Mouse (Mus musculus): ENCODE measurements at regions not wholly inside any gene's neighbourhood (a gene's known extent, or its start where the extent isn't known, plus 50 kb on each side); places are given as distances from the start of the nearest gene placed in this dataset.

- no peak overlapping the region for H3K27ac ChIP-seq (ENCODE audit: insufficient read depth, low read length)
- no peak overlapping the region for H3K4me3 ChIP-seq (ENCODE audit: extremely low read depth, insufficient read depth, insufficient read length)
- 86% methylated on average over 7 of the region's 7 CpGs for WGBS
- H3K36me3 ChIP-seq (ENCODE audit: control insufficient read depth, insufficient read depth, low read length), result no peaks in the 10 kb centered on the region
- H3K4me1 ChIP-seq (ENCODE audit: control insufficient read depth, insufficient read depth, insufficient read length), result no peaks in the 10 kb centered on the region
- H3K27me3 ChIP-seq (ENCODE audit: control insufficient read depth, insufficient read depth, low read length), result no peaks in the 10 kb centered on the region
- TF ChIP-seq CTCF (IDR thresholded peaks at IDR 0.05; ENCODE audit: extremely low read depth, insufficient read depth, insufficient read length, insufficient replicate concordance) (no peak), POLR2A (IDR thresholded peaks at IDR 0.05; ENCODE audit: low read depth, low read length) (no peak)
- DNase-seq (ENCODE audit: low read depth in 1 of 2, low spot score in 2 of 2), result no peak
Measured at GRCm38 (mm10) chr1:91742031-91742430, 59.2 kb upstream of the Twist2 start.

GRCm38 (mm10) chr1:91742914-91743313 lies 58.3 kb upstream of the Twist2 start:
- no peaks in the 10 kb centered on the region for H3K36me3 ChIP-seq (ENCODE audit: control insufficient read depth, insufficient read depth, low read length)
- DNase-seq (ENCODE audit: low read depth in 1 of 2, low spot score in 2 of 2), result no peak
- no peaks in the 10 kb centered on the region for H3K27me3 ChIP-seq (ENCODE audit: control insufficient read depth, insufficient read depth, low read length)
- no peak overlapping the region for H3K27ac ChIP-seq (ENCODE audit: insufficient read depth, low read length)
- H3K4me3 ChIP-seq (ENCODE audit: extremely low read depth, insufficient read depth, insufficient read length), result no peak overlapping the region
- no peaks in the 10 kb centered on the region for H3K4me1 ChIP-seq (ENCODE audit: control insufficient read depth, insufficient read depth, insufficient read length)
- no peak for TF ChIP-seq CTCF (IDR thresholded peaks at IDR 0.05; ENCODE audit: extremely low read depth, insufficient read depth, insufficient read length, insufficient replicate concordance)
- TF ChIP-seq POLR2A (IDR thresholded peaks at IDR 0.05; ENCODE audit: low read depth, low read length), result no peak
- WGBS, result 44% methylated on average over 3 of the region's 3 CpGs

- TF ChIP-seq POLR2A (IDR thresholded peaks at IDR 0.05; ENCODE audit: low read depth, low read length), result no peak
- no peak overlapping the region for H3K4me3 ChIP-seq (ENCODE audit: extremely low read depth, insufficient read depth, insufficient read length)
- H3K36me3 ChIP-seq (ENCODE audit: control insufficient read depth, insufficient read depth, low read length), result no peaks in the 10 kb centered on the region
- H3K27ac ChIP-seq (ENCODE audit: insufficient read depth, low read length), result no peak overlapping the region
- H3K4me1 ChIP-seq (ENCODE audit: control insufficient read depth, insufficient read depth, insufficient read length), result no peaks in the 10 kb centered on the region
- 88% methylated on average over 3 of the region's 3 CpGs for WGBS
- no peak for DNase-seq (ENCODE audit: low read depth in 1 of 2, low spot score in 2 of 2)
- H3K27me3 ChIP-seq (ENCODE audit: control insufficient read depth, insufficient read depth, low read length), result no peaks in the 10 kb centered on the region
Measured at GRCm38 (mm10) chr1:91744076-91744475, 57.2 kb upstream of the Twist2 start.

GRCm38 (mm10) chr1:91744701-91745100 lies 56.6 kb upstream of the Twist2 start:
- no peak overlapping the region for H3K4me3 ChIP-seq (ENCODE audit: extremely low read depth, insufficient read depth, insufficient read length)
- TF ChIP-seq POLR2A (IDR thresholded peaks at IDR 0.05; ENCODE audit: low read depth, low read length), result no peak
- no peak for TF ChIP-seq CTCF (IDR thresholded peaks at IDR 0.05; ENCODE audit: extremely low read depth, insufficient read depth, insufficient read length, insufficient replicate concordance)
- no peak overlapping the region for H3K27ac ChIP-seq (ENCODE audit: insufficient read depth, low read length)
- H3K4me1 ChIP-seq (ENCODE audit: control insufficient read depth, insufficient read depth, insufficient read length), result no peaks in the 10 kb centered on the region
- H3K36me3 ChIP-seq (ENCODE audit: control insufficient read depth, insufficient read depth, low read length), result no peaks in the 10 kb centered on the region
- H3K27me3 ChIP-seq (ENCODE audit: control insufficient read depth, insufficient read depth, low read length), result no peaks in the 10 kb centered on the region
- no peak for DNase-seq (ENCODE audit: low read depth in 1 of 2, low spot score in 2 of 2)
- WGBS, result 77% methylated on average over 5 of the region's 5 CpGs

- DNase-seq (ENCODE audit: low read depth in 1 of 2, low spot score in 2 of 2), result no peak
- no peaks in the 10 kb centered on the region for H3K4me1 ChIP-seq (ENCODE audit: control insufficient read depth, insufficient read depth, insufficient read length)
- WGBS, result 74% methylated on average over 11 of the region's 11 CpGs
- no peak overlapping the region for H3K4me3 ChIP-seq (ENCODE audit: extremely low read depth, insufficient read depth, insufficient read length)
- no peaks in the 10 kb centered on the region for H3K36me3 ChIP-seq (ENCODE audit: control insufficient read depth, insufficient read depth, low read length)
- H3K27ac ChIP-seq (ENCODE audit: insufficient read depth, low read length), result no peak overlapping the region
- no peaks in the 10 kb centered on the region for H3K27me3 ChIP-seq (ENCODE audit: control insufficient read depth, insufficient read depth, low read length)
- TF ChIP-seq POLR2A (IDR thresholded peaks at IDR 0.05; ENCODE audit: low read depth, low read length) (no peak), CTCF (IDR thresholded peaks at IDR 0.05; ENCODE audit: extremely low read depth, insufficient read depth, insufficient read length, insufficient replicate concordance) (no peak)
Measured at GRCm38 (mm10) chr1:91747583-91747982, 53.7 kb upstream of the Twist2 start.
